Mouse (Mus musculus) MEL (cell line): ENCODE measurements around the gene Msh3. TPM values are rescaled to one million over a fixed set of nuclear protein-coding genes. Genes with fewer than 3 reads are reported as not detected.
A peak's percentile ranks its signal among the peaks of the same experiment; 100 is the strongest.

Experiments
- DNase-seq: peaks from one replicate; pipeline ENCODE4 v3.0.0; 2011; ENCODE audit warnings: low read depth, low spot score
- H3K27ac ChIP-seq: 2 replicates; pipeline ENCODE4 v1.5.1; 2012; ENCODE audit warnings: low read depth, mild to moderate bottlenecking, control low read depth, low read length, moderate library complexity; ENCODE audit not compliant: control insufficient read depth
- H3K27me3 ChIP-seq, 2 experiments: fragments of 150-350 bp in 1 of 2; sonication (generic) in 1 of 2; 2 replicates each; pipeline ENCODE4 v1.6.1; 2012; ENCODE audit warnings: low read length in 2 of 2, mild to moderate bottlenecking in 2 of 2, improper control_type of control experiment in 1 of 2, moderate library complexity in 1 of 2; ENCODE audit not compliant: insufficient read depth in 2 of 2, control insufficient read depth in 1 of 2
- H3K36me3 ChIP-seq, 2 experiments: 2 replicates each; pipeline ENCODE4 v1.6.1; 2012 to 2014; ENCODE audit warnings: low read length in 2 of 2, improper control_type of control experiment in 1 of 2, inconsistent platforms in 1 of 2, mild to moderate bottlenecking in 1 of 2; ENCODE audit not compliant: insufficient read depth in 2 of 2, control insufficient read depth in 1 of 2
- H3K4me1 ChIP-seq, 2 experiments: fragments of 150-350 bp in 1 of 2; sonication (generic) in 1 of 2; 2 replicates each; pipeline ENCODE4 v1.6.1; 2012; ENCODE audit warnings: low read length in 2 of 2, improper control_type of control experiment in 1 of 2, mild to moderate bottlenecking in 1 of 2; ENCODE audit not compliant: insufficient read depth in 2 of 2, control insufficient read depth in 1 of 2
- H3K4me3 ChIP-seq, 2 experiments: fragments of 150-350 bp in 1 of 2; sonication (generic) in 1 of 2; 2 replicates each; pipeline ENCODE4 v1.5.1; 2012; ENCODE audit warnings: low read depth in 2 of 2, low read length in 2 of 2, mild to moderate bottlenecking in 2 of 2, moderate library complexity in 2 of 2, control low read depth in 1 of 2, improper control_type of control experiment in 1 of 2; ENCODE audit not compliant: control insufficient read depth in 1 of 2, insufficient read depth in 1 of 2
- H3K79me2 ChIP-seq: 2 replicates; pipeline ENCODE4 v1.6.1; 2012; ENCODE audit warnings: mild to moderate bottlenecking, low read length, moderate library complexity; ENCODE audit not compliant: control insufficient read depth, poor library complexity, insufficient read depth
- H3K9ac ChIP-seq: 2 replicates; pipeline ENCODE4 v1.6.1; 2012; ENCODE audit warnings: low read depth, mild to moderate bottlenecking, control low read depth, low read length, moderate library complexity; ENCODE audit not compliant: control insufficient read depth, poor library complexity, severe bottlenecking
- H3K9me3 ChIP-seq: fragments of 150-350 bp; sonication (generic); replicated peaks from 2 replicates; pipeline ENCODE4 v1.6.1; 2012; ENCODE audit warnings: mild to moderate bottlenecking, low read length, improper control_type of control experiment, moderate library complexity; ENCODE audit not compliant: insufficient read depth
- CTCF ChIP-seq, 3 experiments: IDR thresholded peaks in 2 of 3; conservative IDR thresholded peaks in 1 of 3; 2 replicates each; pipeline ENCODE4 v1.5.1; 2011 to 2012; ENCODE audit warnings: low read length in 3 of 3, low read depth in 2 of 3, mild to moderate bottlenecking in 2 of 3, improper control_type of control experiment in 1 of 3, inconsistent platforms in 1 of 3, mixed read lengths in 1 of 3, moderate library complexity in 1 of 3; ENCODE audit not compliant: control insufficient read depth in 1 of 3, insufficient read depth in 1 of 3, poor library complexity in 1 of 3, severe bottlenecking in 1 of 3
- E2F4 ChIP-seq: IDR thresholded peaks from 2 replicates; pipeline ENCODE4 v1.6.1; 2011; ENCODE audit warnings: low read depth, low read length, improper control_type of control experiment, borderline replicate concordance
- EP300 ChIP-seq, 2 experiments: IDR thresholded peaks; 2 replicates each; pipeline ENCODE4 v1.6.1; 2011; ENCODE audit warnings: improper control_type of control experiment in 2 of 2, low read length in 2 of 2, low read depth in 1 of 2, mild to moderate bottlenecking in 1 of 2
- ETS1 ChIP-seq: IDR thresholded peaks from 2 replicates; pipeline ENCODE4 v1.6.1; 2012; ENCODE audit warnings: low read depth, mild to moderate bottlenecking, inconsistent platforms, low read length, improper control_type of control experiment, moderate library complexity
- GABPA ChIP-seq: IDR thresholded peaks from 2 replicates; pipeline ENCODE4 v1.6.1; 2012; ENCODE audit warnings: low read depth, mild to moderate bottlenecking, inconsistent platforms, low read length, improper control_type of control experiment, moderate library complexity
- GATA1 ChIP-seq: IDR thresholded peaks from 2 replicates; pipeline ENCODE4 v1.6.1; 2011; ENCODE audit warnings: low read depth, low read length, improper control_type of control experiment
- NELFE ChIP-seq: IDR thresholded peaks from 2 replicates; pipeline ENCODE4 v1.6.1; 2011; ENCODE audit warnings: low read depth, low read length, improper control_type of control experiment
- NRF1 ChIP-seq: IDR thresholded peaks from 2 replicates; pipeline ENCODE4 v1.6.1; 2014; ENCODE audit warnings: low read depth, mild to moderate bottlenecking, inconsistent platforms, low read length, improper control_type of control experiment, moderate library complexity; ENCODE audit not compliant: poor library complexity, insufficient read depth, severe bottlenecking
- POLR2AphosphoS5 ChIP-seq: IDR thresholded peaks from 2 replicates; pipeline ENCODE4 v1.6.1; 2012; ENCODE audit warnings: low read depth, borderline replicate concordance, mild to moderate bottlenecking, inconsistent platforms, low read length, moderate library complexity, mixed read lengths
- RAD21 ChIP-seq: IDR thresholded peaks from 2 replicates; pipeline ENCODE4 v1.6.1; 2011; ENCODE audit warnings: mild to moderate bottlenecking, low read depth, low read length, improper control_type of control experiment
- RCOR1 ChIP-seq: IDR thresholded peaks from 2 replicates; pipeline ENCODE4 v1.6.1; 2012; ENCODE audit warnings: low read depth, mild to moderate bottlenecking, inconsistent platforms, low read length, improper control_type of control experiment
- SIN3A ChIP-seq: IDR thresholded peaks from 2 replicates; pipeline ENCODE4 v1.6.1; 2012; ENCODE audit warnings: low read length, improper control_type of control experiment, inconsistent platforms
- SMC3 ChIP-seq: IDR thresholded peaks from 2 replicates; pipeline ENCODE4 v1.6.1; 2011; ENCODE audit warnings: low read depth, low read length, improper control_type of control experiment
- TAL1 ChIP-seq: IDR thresholded peaks from 2 replicates; pipeline ENCODE4 v1.6.1; 2012; ENCODE audit warnings: mild to moderate bottlenecking, inconsistent platforms, low read length, moderate library complexity, mixed read lengths
- TBP ChIP-seq: IDR thresholded peaks from 2 replicates; pipeline ENCODE4 v1.8.0; 2011; ENCODE audit warnings: low read depth, low read length, improper control_type of control experiment
- UBTF ChIP-seq: IDR thresholded peaks from 2 replicates; pipeline ENCODE4 v1.6.1; 2012; ENCODE audit warnings: low read depth, mild to moderate bottlenecking, inconsistent platforms, low read length, improper control_type of control experiment, moderate library complexity, borderline replicate concordance; ENCODE audit not compliant: insufficient read depth
- USF1 ChIP-seq: IDR thresholded peaks from 2 replicates; pipeline ENCODE4 v1.6.1; 2014; ENCODE audit warnings: low read depth, mild to moderate bottlenecking, inconsistent platforms, low read length, improper control_type of control experiment, moderate library complexity
- ZC3H11A ChIP-seq: IDR thresholded peaks from 2 replicates; pipeline ENCODE4 v1.6.1; 2012; ENCODE audit warnings: low read depth, mild to moderate bottlenecking, inconsistent platforms, low read length, improper control_type of control experiment
- ZMIZ1 ChIP-seq: IDR thresholded peaks from 2 replicates; pipeline ENCODE4 v1.6.1; 2012; ENCODE audit warnings: low read depth, mild to moderate bottlenecking, inconsistent platforms, low read length, improper control_type of control experiment, moderate library complexity
- polyA plus RNA-seq, 2 experiments: library from polyadenylated mRNA; stranded (reverse) in 1 of 2; unstranded in 1 of 2; fragments of >175 nt in 1 of 2; fragments of >200 nt in 1 of 2; gene quantifications; 2 replicates each; pipeline versions ENCODE4 v1.2.1 to v1.2.4; 2012; ENCODE audit warnings: low replicate concordance in 2 of 2, low read depth in 1 of 2; ENCODE audit not compliant: insufficient read length in 2 of 2, insufficient read depth in 1 of 2, missing spikeins in 1 of 2
- total RNA-seq: library from RNA; depleted of rRNA; stranded (reverse); fragments of 300-350 nt; gene quantifications from 2 replicates; pipeline ENCODE4 v1.2.3, GENCODE M21; 2012

Msh3 gene
- total and polyA plus RNA-seq, 3 experiments: 14.4 to 17.7 TPM; not detected in 1

- Histone ChIP-seq H3K9me3 (no peaks in the 10 kb centered on the region), H3K4me3 (peak overlapping the region in 1 of 2 experiments; percentile 5; a peak in 2 of 4 replicates), H3K27ac (peak overlapping the region; percentile 23), H3K9ac (peak overlapping the region; percentile 26), H3K27me3 (no peaks in the 10 kb centered on the region), H3K79me2 (no peaks in the 10 kb centered on the region), H3K36me3 (peaks cover 0 to 15% of the 10 kb centered on the region in 2 experiments; a peak in 2 of 4 replicates), H3K4me1 (peaks cover 10 to 15% of the 10 kb centered on the region in 2 experiments; a peak in 3 of 4 replicates)
- no peak; the same call in 1 of the 2 replicates for TF ChIP-seq GATA1
- peak; percentile 78 for TF ChIP-seq ETS1
- TF ChIP-seq SMC3: no peak
- TF ChIP-seq UBTF: no peak
- TF ChIP-seq RCOR1: no peak
- TF ChIP-seq USF1: no peak
- TF ChIP-seq TAL1: no peak
- no peak for TF ChIP-seq POLR2AphosphoS5
- peak; percentile 45 to 58; a peak in 3 of 4 replicates for TF ChIP-seq EP300 (IDR thresholded peaks at IDR 0.05; ENCODE audit: low read depth in 1 of 2, low read length in 2 of 2)
- no peak for TF ChIP-seq NRF1
- TF ChIP-seq GABPA: no peak
- no peak for TF ChIP-seq ZMIZ1
- TF ChIP-seq SIN3A: peak; percentile 65
- TF ChIP-seq E2F4: no peak
- peak; percentile 92 for DNase-seq
Measured at GRCm38 (mm10) chr13:92274274-92275198, 80.3 kb downstream of the Msh3 start.

DNA sequence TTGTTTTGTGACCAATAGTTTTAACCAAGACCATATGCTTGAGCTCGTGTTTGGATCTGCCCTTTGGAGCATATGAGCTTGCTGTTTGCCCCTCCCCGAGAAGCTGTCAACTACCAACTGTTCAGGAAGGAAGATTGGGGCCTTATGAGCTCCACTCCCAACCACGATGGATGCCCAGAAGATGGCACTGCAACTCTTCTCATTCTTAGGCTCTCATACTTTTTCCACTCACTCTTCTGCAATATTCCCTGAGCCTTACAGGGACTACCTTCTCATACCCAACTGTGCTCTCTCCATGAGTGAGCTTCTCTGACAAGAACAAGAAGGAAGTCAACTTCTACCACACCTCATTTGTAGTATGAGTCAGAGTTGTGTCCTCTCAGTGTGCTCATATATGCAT, 87.7 kb downstream of the Msh3 start:
- Histone ChIP-seq H3K79me2 (no peaks in the 10 kb centered on the region), H3K9ac (no peak overlapping the region), H3K4me1 (no peaks in the 10 kb centered on the region), H3K36me3 (no peaks in the 10 kb centered on the region), H3K4me3 (no peak overlapping the region), H3K27ac (no peak overlapping the region), H3K27me3 (no peaks in the 10 kb centered on the region), H3K9me3 (no peaks in the 10 kb centered on the region)
- DNase-seq: peak; percentile 16
- TF ChIP-seq NELFE: no peak
- TF ChIP-seq ZC3H11A: peak; percentile 13; the same call in 1 of the 2 replicates
- TF ChIP-seq CTCF (IDR thresholded peaks at IDR 0.05 in 2 of 3, conservative IDR thresholded peaks at IDR 0.05 in 1 of 3; ENCODE audit: control insufficient read depth in 1 of 3, insufficient read depth in 1 of 3, low read depth in 2 of 3, low read length in 3 of 3, poor library complexity in 1 of 3, severe bottlenecking in 1 of 3): peak in 2 of 3 experiments; percentile 8 to 23; a peak in 2 of 6 replicates
- peak; percentile 18; the same call in 1 of the 2 replicates for TF ChIP-seq RAD21
- TF ChIP-seq TBP: no peak
